Mouse (Mus musculus) stomach, postnatal 0 days (tissue): ENCODE results near the gene Cwc15.

Experiments
- CTCF ChIP-seq: IDR thresholded peaks from 2 replicates; pipeline ENCODE4 v1.5.1; 2016; ENCODE audit warnings: antibody characterized with exemption, low read depth, mild to moderate bottlenecking, moderate library complexity
- EP300 ChIP-seq: optimal IDR thresholded peaks from 2 replicates; pipeline ENCODE3; 2016; ENCODE audit warnings: antibody characterized with exemption

DNA sequence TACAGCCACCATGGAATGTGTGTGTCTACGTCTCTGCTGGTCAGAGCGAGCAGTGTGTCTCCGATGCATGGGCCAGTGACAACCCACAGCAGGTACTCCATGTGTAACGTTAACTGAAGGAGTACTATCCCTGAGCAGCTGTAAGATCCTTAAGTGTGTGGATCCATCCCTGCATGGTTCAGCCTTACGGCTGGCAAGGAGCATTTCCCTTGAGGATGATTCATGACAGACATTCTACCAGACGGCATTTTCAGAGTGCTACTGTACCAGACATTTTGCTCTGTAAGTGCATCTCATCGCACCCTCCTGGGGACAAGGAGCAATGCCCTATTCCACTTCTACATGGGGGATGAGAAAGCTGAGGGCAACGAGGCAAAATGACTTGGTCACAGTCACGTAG lies 59.6 kb downstream of the Cwc15 start:
- TF ChIP-seq CTCF (no peak), EP300 (no peak)
